Mouse (Mus musculus) hindbrain, embryonic 16.5 days (tissue): ENCODE data around the gene Pld5. TPM values are rescaled to one million over a fixed set of nuclear protein-coding genes. Genes with fewer than 3 reads are reported as not detected.

Experiments
- ATAC-seq: fragments of 200-750 bp; cut with Nextera tagmentation; 2 replicates; pipeline ENCODE4 v1.8.0; 2017; ENCODE audit warnings: moderate TSS enrichment, moderate library complexity
- H3K27ac ChIP-seq: fragments of 300-500 bp; sonication (generic); 2 replicates; pipeline ENCODE4 v1.5.1; 2014; ENCODE audit warnings: low read depth, mild to moderate bottlenecking, control low read depth, low read length, moderate library complexity
- H3K27me3 ChIP-seq: fragments of 300-500 bp; sonication (generic); replicated peaks from 2 replicates; pipeline ENCODE4 v1.6.1; 2014; ENCODE audit warnings: low read length; ENCODE audit not compliant: control insufficient read depth, insufficient read depth
- H3K36me3 ChIP-seq: fragments of 300-500 bp; sonication (generic); 2 replicates; pipeline ENCODE4 v1.6.1; 2014; ENCODE audit warnings: mild to moderate bottlenecking, low read length, moderate library complexity, mixed read lengths; ENCODE audit not compliant: control insufficient read depth, insufficient read depth
- H3K4me1 ChIP-seq: fragments of 300-500 bp; sonication (generic); 2 replicates; pipeline ENCODE4 v1.6.1; 2014; ENCODE audit warnings: low read depth, low read length; ENCODE audit not compliant: control insufficient read depth, insufficient read depth
- H3K4me2 ChIP-seq: fragments of 300-500 bp; sonication (generic); 2 replicates; pipeline ENCODE4 v1.6.1; 2014; ENCODE audit warnings: mild to moderate bottlenecking, low read length, control low read depth, moderate library complexity
- H3K4me3 ChIP-seq: fragments of 300-500 bp; sonication (generic); 2 replicates; pipeline ENCODE4 v1.5.1; 2014; ENCODE audit warnings: mild to moderate bottlenecking, low read length, control low read depth, moderate library complexity
- H3K9ac ChIP-seq: fragments of 300-500 bp; sonication (generic); 2 replicates; pipeline ENCODE4 v1.6.1; 2014; ENCODE audit warnings: low read depth, mild to moderate bottlenecking, control low read depth, low read length, moderate library complexity
- H3K9me3 ChIP-seq: fragments of 300-500 bp; sonication (generic); 2 replicates; pipeline ENCODE4 v1.6.1; 2014; ENCODE audit warnings: mild to moderate bottlenecking, low read length, moderate library complexity; ENCODE audit not compliant: control insufficient read depth
- WGBS: fragments of 180-500 bp; shearing (Covaris S2); extraction: QIAGEN DNeasy Blood & Tissue Kit; methylation state at CpG from one replicate; pipeline ENCODE4 v1.1.7; 2014; 5-methylcytosine and 5-hydroxymethylcytosine counted together
- polyA plus RNA-seq: library from polyadenylated mRNA; unstranded; fragments of >200 nt; fragmentation: Nextera tagmentation; extraction: Ambion mirVana; gene quantifications from 2 replicates; pipeline ENCODE4 v1.2.1, GENCODE M21; 2015

The Pld5 gene
- polyA plus RNA-seq, 1 experiment from 2014 or later, result 5.4 TPM

- no peaks in the 10 kb centered on the region for H3K27me3 ChIP-seq
- no peaks in the 10 kb centered on the region for H3K4me1 ChIP-seq
- ATAC-seq, result no peak
- 88% methylated on average over 5 of the region's 5 CpGs for WGBS
- no peak overlapping the region for H3K4me3 ChIP-seq
- H3K27ac ChIP-seq, result no peak overlapping the region
- H3K36me3 ChIP-seq, result no peaks in the 10 kb centered on the region
- no peaks in the 10 kb centered on the region for H3K9me3 ChIP-seq
- H3K4me2 ChIP-seq, result no peak overlapping the region
- no peak overlapping the region for H3K9ac ChIP-seq
These were observed 307.9 kb downstream of the Pld5 start for GRCm38 (mm10) chr1:175967004-175967745.

- H3K9ac ChIP-seq, result no peak overlapping the region
- no peaks in the 10 kb centered on the region for H3K4me1 ChIP-seq
- no peak overlapping the region for H3K27ac ChIP-seq
- no peak overlapping the region for H3K4me2 ChIP-seq
- no peaks in the 10 kb centered on the region for H3K27me3 ChIP-seq
- no peak for ATAC-seq
- whole genome bisulfite sequencing, result 79% methylated on average over 2 of the region's 2 CpGs
- H3K9me3 ChIP-seq, result no peaks in the 10 kb centered on the region
- H3K4me3 ChIP-seq, result no peak overlapping the region
- no peaks in the 10 kb centered on the region for H3K36me3 ChIP-seq
These were observed 313.3 kb downstream of the Pld5 start for GRCm38 (mm10) chr1:175961786-175962185.

GRCm38 (mm10) chr1:175950851-175951250 lies 324.3 kb downstream of the Pld5 start:
- ATAC-seq, result no peak
- no peaks in the 10 kb centered on the region for H3K27me3 ChIP-seq
- H3K9ac ChIP-seq, result no peak overlapping the region
- no peak overlapping the region for H3K4me2 ChIP-seq
- 84% methylated on average over 2 of the region's 2 CpGs for WGBS
- H3K9me3 ChIP-seq, result peaks cover 3% of the 10 kb centered on the region; the same call in 1 of the 2 replicates
- no peaks in the 10 kb centered on the region for H3K4me1 ChIP-seq
- no peaks in the 10 kb centered on the region for H3K36me3 ChIP-seq
- no peak overlapping the region for H3K4me3 ChIP-seq
- H3K27ac ChIP-seq, result no peak overlapping the region

- peaks cover 3% of the 10 kb centered on the region; the same call in 1 of the 2 replicates for H3K9me3 ChIP-seq
- no peaks in the 10 kb centered on the region for H3K36me3 ChIP-seq
- no peak for ATAC-seq
- H3K4me1 ChIP-seq, result no peaks in the 10 kb centered on the region
- WGBS, result 75% methylated on average over 3 of the region's 3 CpGs
- no peaks in the 10 kb centered on the region for H3K27me3 ChIP-seq
- H3K4me2 ChIP-seq, result no peak overlapping the region
- H3K4me3 ChIP-seq, result no peak overlapping the region
- no peak overlapping the region for H3K9ac ChIP-seq
- H3K27ac ChIP-seq, result no peak overlapping the region
These were observed 324.7 kb downstream of the Pld5 start for GRCm38 (mm10) chr1:175950421-175950820.

- H3K4me3 ChIP-seq, result no peak overlapping the region
- H3K36me3 ChIP-seq, result no peaks in the 10 kb centered on the region
- H3K27ac ChIP-seq, result no peak overlapping the region
- H3K27me3 ChIP-seq, result no peaks in the 10 kb centered on the region
- H3K4me1 ChIP-seq, result no peaks in the 10 kb centered on the region
- H3K9me3 ChIP-seq, result no peaks in the 10 kb centered on the region
- no peak overlapping the region for H3K9ac ChIP-seq
- peak; percentile 61 for ATAC-seq
- H3K4me2 ChIP-seq, result no peak overlapping the region
- 54% methylated on average over 4 of the region's 4 CpGs for WGBS
These were observed 328.3 kb downstream of the Pld5 start for GRCm38 (mm10) chr1:175946718-175947315.

GRCm38 (mm10) chr1:175943168-175943567 lies 331.9 kb downstream of the Pld5 start:
- H3K9ac ChIP-seq, result no peak overlapping the region
- H3K27me3 ChIP-seq, result no peaks in the 10 kb centered on the region
- H3K4me2 ChIP-seq, result no peak overlapping the region
- ATAC-seq, result no peak
- WGBS, result 97% methylated on average over 7 of the region's 7 CpGs
- no peaks in the 10 kb centered on the region for H3K36me3 ChIP-seq
- no peak overlapping the region for H3K27ac ChIP-seq
- no peaks in the 10 kb centered on the region for H3K9me3 ChIP-seq
- no peaks in the 10 kb centered on the region for H3K4me1 ChIP-seq
- no peak overlapping the region for H3K4me3 ChIP-seq

GRCm38 (mm10) chr1:175938731-175939130 lies 336.4 kb downstream of the Pld5 start:
- no peak overlapping the region for H3K9ac ChIP-seq
- no peak overlapping the region for H3K4me3 ChIP-seq
- H3K4me1 ChIP-seq, result no peaks in the 10 kb centered on the region; the same call in 1 of the 2 replicates
- ATAC-seq, result no peak
- H3K27ac ChIP-seq, result no peak overlapping the region
- H3K4me2 ChIP-seq, result no peak overlapping the region
- H3K9me3 ChIP-seq, result no peaks in the 10 kb centered on the region
- H3K27me3 ChIP-seq, result no peaks in the 10 kb centered on the region
- 82% methylated on average over 3 of the region's 3 CpGs for WGBS
- H3K36me3 ChIP-seq, result no peaks in the 10 kb centered on the region

- no peaks in the 10 kb centered on the region for H3K9me3 ChIP-seq
- 11% methylated on average over 11 of the region's 11 CpGs for WGBS
- H3K27ac ChIP-seq, result no peak overlapping the region
- peak overlapping the region; percentile 50 for H3K4me2 ChIP-seq
- H3K4me3 ChIP-seq, result peak overlapping the region; percentile 14
- ATAC-seq, result peak; percentile 89
- H3K27me3 ChIP-seq, result no peaks in the 10 kb centered on the region
- H3K9ac ChIP-seq, result peak overlapping the region; percentile 51; the same call in 1 of the 2 replicates
- H3K36me3 ChIP-seq, result no peaks in the 10 kb centered on the region
- no peaks in the 10 kb centered on the region; the same call in 1 of the 2 replicates for H3K4me1 ChIP-seq
These were observed 338.8 kb downstream of the Pld5 start for GRCm38 (mm10) chr1:175936282-175936737.

- Histone ChIP-seq H3K9ac (no peak overlapping the region), H3K27me3 (no peaks in the 10 kb centered on the region), H3K36me3 (no peaks in the 10 kb centered on the region), H3K4me1 (no peaks in the 10 kb centered on the region; the same call in 1 of the 2 replicates), H3K27ac (no peak overlapping the region), H3K4me3 (no peak overlapping the region), H3K4me2 (no peak overlapping the region), H3K9me3 (no peaks in the 10 kb centered on the region)
- ATAC-seq, result no peak
- 93% methylated on average over 5 of the region's 5 CpGs for WGBS
These were observed 343.7 kb downstream of the Pld5 start for GRCm38 (mm10) chr1:175931391-175931790.
